Mouse (Mus musculus) c-Kit-positive CD71-positive TER-119-negative erythroid progenitor cells, embryonic 14.5 days (primary cell): ENCODE measurements at regions not wholly inside any gene's neighbourhood (a gene's known extent, or its start where the extent isn't known, plus 50 kb on each side); places are given as distances from the start of the nearest gene placed in this dataset.

Source experiments
- DNase-seq: peaks from one replicate; pipeline ENCODE4 v3.0.0-alpha.2; 2013; ENCODE audit warnings: low read depth

- no peak for DNase-seq
Measured at GRCm38 (mm10) chr12:25254716-25255115, 157.8 kb upstream of the Id2 start.

GRCm38 (mm10) chr12:25252776-25253510, 156.0 kb upstream of the Id2 start:
- DNase-seq, result no peak

GRCm38 (mm10) chr12:25251411-25252171, 154.7 kb upstream of the Id2 start:
- no peak for DNase-seq

- DNase-seq, result no peak
Measured at GRCm38 (mm10) chr12:25250881-25251280, 153.9 kb upstream of the Id2 start.

- no peak for DNase-seq
Measured at GRCm38 (mm10) chr12:25248681-25249366, 151.9 kb upstream of the Id2 start.

- DNase-seq, result no peak
Measured at GRCm38 (mm10) chr12:25246566-25246965, 149.6 kb upstream of the Id2 start.

GRCm38 (mm10) chr12:25245661-25246060, 148.7 kb upstream of the Id2 start:
- DNase-seq, result no peak

GRCm38 (mm10) chr12:25245251-25245650, 148.3 kb upstream of the Id2 start:
- DNase-seq, result no peak

- DNase-seq, result no peak
Measured at GRCm38 (mm10) chr12:25244666-25245065, 147.7 kb upstream of the Id2 start.

GRCm38 (mm10) chr12:25243901-25244300, 147.0 kb upstream of the Id2 start:
- DNase-seq, result no peak

GRCm38 (mm10) chr12:25242369-25242768, 145.4 kb upstream of the Id2 start:
- DNase-seq, result no peak

GRCm38 (mm10) chr12:25241675-25242074, 144.7 kb upstream of the Id2 start:
- DNase-seq, result no peak

- DNase-seq, result no peak
Measured at GRCm38 (mm10) chr12:25240796-25241195, 143.9 kb upstream of the Id2 start.

- no peak for DNase-seq
Measured at GRCm38 (mm10) chr12:25240142-25240541, 143.2 kb upstream of the Id2 start.

- DNase-seq, result no peak
Measured at GRCm38 (mm10) chr12:25235071-25235470, 138.1 kb upstream of the Id2 start.

- DNase-seq, result no peak
Measured at GRCm38 (mm10) chr12:25234636-25235035, 137.7 kb upstream of the Id2 start.

GRCm38 (mm10) chr12:25233027-25233535, 136.1 kb upstream of the Id2 start:
- DNase-seq, result no peak

- DNase-seq, result no peak
Measured at GRCm38 (mm10) chr12:25232358-25233026, 135.6 kb upstream of the Id2 start.

- no peak for DNase-seq
Measured at GRCm38 (mm10) chr12:25228708-25229107, 131.8 kb upstream of the Id2 start.

- DNase-seq, result no peak
Measured at GRCm38 (mm10) chr12:25227736-25228135, 130.8 kb upstream of the Id2 start.

- no peak for DNase-seq
Measured at GRCm38 (mm10) chr12:25224644-25225043, 127.7 kb upstream of the Id2 start.

GRCm38 (mm10) chr12:25224201-25224600, 127.3 kb upstream of the Id2 start:
- no peak for DNase-seq
